Mouse (Mus musculus): ENCODE data around the gene Kcnip4. TPM values are rescaled to one million over a fixed set of nuclear protein-coding genes. Genes with fewer than 3 reads are reported as not detected.

The Kcnip4 gene
- polyA plus RNA-seq, 1 experiment from 2014 or later, result 2.8 TPM

GRCm38 (mm10) chr5:49090122-49090680 is 434.5 kb downstream of the Kcnip4 start:
- no peak overlapping the region for H3K9ac ChIP-seq (ENCODE audit: low read length)
- H3K9me3 ChIP-seq (ENCODE audit: control insufficient read depth, low read length), result no peaks in the 10 kb centered on the region
- DNase-seq (ENCODE audit: low spot score, missing footprints) (peak; percentile 99), ATAC-seq (ENCODE audit: low FRiP score) (peak; percentile 87)
- no peak overlapping the region for H3K4me3 ChIP-seq (ENCODE audit: low read depth, low read length)
- peak overlapping the region; percentile 17; the same call in 1 of the 2 replicates for H3K4me2 ChIP-seq
- 20% methylated on average over 6 of the region's 6 CpGs for WGBS
- H3K27me3 ChIP-seq (ENCODE audit: control insufficient read depth, insufficient read depth, low read length), result no peaks in the 10 kb centered on the region
- no peaks in the 10 kb centered on the region for H3K36me3 ChIP-seq (ENCODE audit: control insufficient read depth, insufficient read depth, low read length)
- H3K27ac ChIP-seq (ENCODE audit: low read depth, low read length), result no peak overlapping the region
- H3K4me1 ChIP-seq (ENCODE audit: control insufficient read depth, insufficient read depth, low read length), result no peaks in the 10 kb centered on the region

- Histone ChIP-seq H3K9ac (ENCODE audit: low read length) (no peak overlapping the region), H3K4me1 (ENCODE audit: control insufficient read depth, insufficient read depth, low read length) (no peaks in the 10 kb centered on the region), H3K4me2 (no peak overlapping the region), H3K9me3 (ENCODE audit: control insufficient read depth, low read length) (no peaks in the 10 kb centered on the region), H3K4me3 (ENCODE audit: low read depth, low read length) (no peak overlapping the region), H3K27me3 (ENCODE audit: control insufficient read depth, insufficient read depth, low read length) (no peaks in the 10 kb centered on the region), H3K36me3 (ENCODE audit: control insufficient read depth, insufficient read depth, low read length) (no peaks in the 10 kb centered on the region), H3K27ac (ENCODE audit: low read depth, low read length) (no peak overlapping the region)
- DNase-seq (ENCODE audit: low spot score, missing footprints) (no peak), ATAC-seq (ENCODE audit: low FRiP score) (no peak)
- WGBS, result 38% methylated on average over 1 of the region's 1 CpGs
These were observed 459.1 kb downstream of the Kcnip4 start for GRCm38 (mm10) chr5:49065646-49066045.

GRCm38 (mm10) chr5:49058926-49059325 is 465.8 kb downstream of the Kcnip4 start:
- Histone ChIP-seq H3K27me3 (ENCODE audit: control insufficient read depth, insufficient read depth, low read length) (no peaks in the 10 kb centered on the region), H3K4me2 (no peak overlapping the region), H3K4me3 (ENCODE audit: low read depth, low read length) (no peak overlapping the region), H3K9me3 (ENCODE audit: control insufficient read depth, low read length) (no peaks in the 10 kb centered on the region), H3K4me1 (ENCODE audit: control insufficient read depth, insufficient read depth, low read length) (no peaks in the 10 kb centered on the region), H3K27ac (ENCODE audit: low read depth, low read length) (no peak overlapping the region), H3K9ac (ENCODE audit: low read length) (no peak overlapping the region), H3K36me3 (ENCODE audit: control insufficient read depth, insufficient read depth, low read length) (no peaks in the 10 kb centered on the region)
- ATAC-seq (ENCODE audit: low FRiP score), result no peak
- DNase-seq (ENCODE audit: low spot score, missing footprints), result no peak

GRCm38 (mm10) chr5:49057636-49058340 is 466.9 kb downstream of the Kcnip4 start:
- H3K27ac ChIP-seq (ENCODE audit: low read depth, low read length), result no peak overlapping the region
- WGBS, result 89% methylated on average over 4 of the region's 4 CpGs
- no peaks in the 10 kb centered on the region for H3K9me3 ChIP-seq (ENCODE audit: control insufficient read depth, low read length)
- ATAC-seq (ENCODE audit: low FRiP score) (no peak), DNase-seq (ENCODE audit: low spot score, missing footprints) (no peak)
- H3K27me3 ChIP-seq (ENCODE audit: control insufficient read depth, insufficient read depth, low read length), result no peaks in the 10 kb centered on the region
- no peaks in the 10 kb centered on the region for H3K36me3 ChIP-seq (ENCODE audit: control insufficient read depth, insufficient read depth, low read length)
- H3K4me2 ChIP-seq, result no peak overlapping the region
- no peaks in the 10 kb centered on the region for H3K4me1 ChIP-seq (ENCODE audit: control insufficient read depth, insufficient read depth, low read length)
- H3K9ac ChIP-seq (ENCODE audit: low read length), result no peak overlapping the region
- no peak overlapping the region for H3K4me3 ChIP-seq (ENCODE audit: low read depth, low read length)

GRCm38 (mm10) chr5:49047960-49048359 is 476.7 kb downstream of the Kcnip4 start:
- no peak overlapping the region for H3K9ac ChIP-seq (ENCODE audit: low read length)
- no peak for DNase-seq (ENCODE audit: low spot score, missing footprints)
- 77% methylated on average over 1 of the region's 1 CpGs for WGBS
- no peak overlapping the region for H3K27ac ChIP-seq (ENCODE audit: low read depth, low read length)
- H3K27me3 ChIP-seq (ENCODE audit: control insufficient read depth, insufficient read depth, low read length), result no peaks in the 10 kb centered on the region
- no peak overlapping the region for H3K4me3 ChIP-seq (ENCODE audit: low read depth, low read length)
- H3K4me2 ChIP-seq, result no peak overlapping the region
- H3K4me1 ChIP-seq (ENCODE audit: control insufficient read depth, insufficient read depth, low read length), result no peaks in the 10 kb centered on the region
- no peaks in the 10 kb centered on the region for H3K36me3 ChIP-seq (ENCODE audit: control insufficient read depth, insufficient read depth, low read length)
- ATAC-seq (ENCODE audit: low FRiP score), result no peak
- no peaks in the 10 kb centered on the region for H3K9me3 ChIP-seq (ENCODE audit: control insufficient read depth, low read length)

- Histone ChIP-seq H3K27ac (ENCODE audit: low read depth, low read length) (no peak overlapping the region), H3K36me3 (ENCODE audit: control insufficient read depth, insufficient read depth, low read length) (no peaks in the 10 kb centered on the region), H3K27me3 (ENCODE audit: control insufficient read depth, insufficient read depth, low read length) (no peaks in the 10 kb centered on the region), H3K4me1 (ENCODE audit: control insufficient read depth, insufficient read depth, low read length) (peaks cover 2% of the 10 kb centered on the region; the same call in 1 of the 2 replicates), H3K4me3 (ENCODE audit: low read depth, low read length) (no peak overlapping the region), H3K9ac (ENCODE audit: low read length) (no peak overlapping the region), H3K9me3 (ENCODE audit: control insufficient read depth, low read length) (no peaks in the 10 kb centered on the region), H3K4me2 (no peak overlapping the region)
- DNase-seq (ENCODE audit: low spot score, missing footprints) (no peak), ATAC-seq (ENCODE audit: low FRiP score) (0 out of 2 replicates have a peak, but pooled peaks have one; percentile 50)
- 37% methylated on average over 6 of the region's 6 CpGs for WGBS
These were observed 483.4 kb downstream of the Kcnip4 start for GRCm38 (mm10) chr5:49041259-49041845.

- ATAC-seq (ENCODE audit: low FRiP score), result no peak
- H3K4me3 ChIP-seq (ENCODE audit: low read depth, low read length), result no peak overlapping the region
- H3K9ac ChIP-seq (ENCODE audit: low read length), result no peak overlapping the region
- no peak overlapping the region for H3K4me2 ChIP-seq
- H3K4me1 ChIP-seq (ENCODE audit: control insufficient read depth, insufficient read depth, low read length), result no peaks in the 10 kb centered on the region
- H3K9me3 ChIP-seq (ENCODE audit: control insufficient read depth, low read length), result no peaks in the 10 kb centered on the region
- H3K27me3 ChIP-seq (ENCODE audit: control insufficient read depth, insufficient read depth, low read length), result no peaks in the 10 kb centered on the region
- WGBS, result 68% methylated on average over 4 of the region's 4 CpGs
- H3K36me3 ChIP-seq (ENCODE audit: control insufficient read depth, insufficient read depth, low read length), result no peaks in the 10 kb centered on the region
- no peak overlapping the region for H3K27ac ChIP-seq (ENCODE audit: low read depth, low read length)
- DNase-seq (ENCODE audit: low spot score, missing footprints), result no peak
These were observed 527.3 kb downstream of the Kcnip4 start for GRCm38 (mm10) chr5:48997359-48997758.

GRCm38 (mm10) chr5:48989145-48989659 is 535.5 kb downstream of the Kcnip4 start:
- DNase-seq (ENCODE audit: low spot score, missing footprints), result no peak
- H3K27me3 ChIP-seq (ENCODE audit: control insufficient read depth, insufficient read depth, low read length), result no peaks in the 10 kb centered on the region
- 90% methylated on average over 1 of the region's 1 CpGs for WGBS
- no peak for ATAC-seq (ENCODE audit: low FRiP score)
- no peak overlapping the region for H3K9ac ChIP-seq (ENCODE audit: low read length)
- no peak overlapping the region for H3K27ac ChIP-seq (ENCODE audit: low read depth, low read length)
- no peaks in the 10 kb centered on the region for H3K4me1 ChIP-seq (ENCODE audit: control insufficient read depth, insufficient read depth, low read length)
- no peak overlapping the region for H3K4me2 ChIP-seq
- no peaks in the 10 kb centered on the region for H3K36me3 ChIP-seq (ENCODE audit: control insufficient read depth, insufficient read depth, low read length)
- H3K4me3 ChIP-seq (ENCODE audit: low read depth, low read length), result no peak overlapping the region
- H3K9me3 ChIP-seq (ENCODE audit: control insufficient read depth, low read length), result no peaks in the 10 kb centered on the region

GRCm38 (mm10) chr5:48942378-48943088 is 582.2 kb downstream of the Kcnip4 start:
- H3K27me3 ChIP-seq (ENCODE audit: control insufficient read depth, insufficient read depth, low read length), result no peaks in the 10 kb centered on the region
- H3K4me3 ChIP-seq (ENCODE audit: low read depth, low read length), result no peak overlapping the region
- no peak overlapping the region for H3K27ac ChIP-seq (ENCODE audit: low read depth, low read length)
- DNase-seq (ENCODE audit: low spot score, missing footprints) (no peak), ATAC-seq (ENCODE audit: low FRiP score) (no peak)
- WGBS, result 96% methylated on average over 2 of the region's 2 CpGs
- no peaks in the 10 kb centered on the region for H3K4me1 ChIP-seq (ENCODE audit: control insufficient read depth, insufficient read depth, low read length)
- H3K36me3 ChIP-seq (ENCODE audit: control insufficient read depth, insufficient read depth, low read length), result no peaks in the 10 kb centered on the region
- H3K9ac ChIP-seq (ENCODE audit: low read length), result no peak overlapping the region
- no peaks in the 10 kb centered on the region for H3K9me3 ChIP-seq (ENCODE audit: control insufficient read depth, low read length)
- H3K4me2 ChIP-seq, result no peak overlapping the region
